Mouse (Mus musculus) MEL (cell line): Measurements from ENCODE around the gene Cdk5rap1. TPM values are rescaled to one million over a fixed set of nuclear protein-coding genes. Genes with fewer than 3 reads are reported as not detected.
"Not testable (repeated sequence)": the region's sequence is repeated elsewhere in the genome, so short reads cannot be mapped to it uniquely, and the experiment has no call there.

ENCODE experiments used
- DNase-seq: peaks from one replicate; pipeline ENCODE4 v3.0.0; 2011; ENCODE audit warnings: low read depth, low spot score
- H3K27ac ChIP-seq: 2 replicates; pipeline ENCODE4 v1.5.1; 2012; ENCODE audit warnings: low read depth, mild to moderate bottlenecking, control low read depth, low read length, moderate library complexity; ENCODE audit not compliant: control insufficient read depth
- H3K27me3 ChIP-seq, 2 experiments: fragments of 150-350 bp in 1 of 2; sonication (generic) in 1 of 2; 2 replicates each; pipeline ENCODE4 v1.6.1; 2012; ENCODE audit warnings: low read length in 2 of 2, mild to moderate bottlenecking in 2 of 2, improper control_type of control experiment in 1 of 2, moderate library complexity in 1 of 2; ENCODE audit not compliant: insufficient read depth in 2 of 2, control insufficient read depth in 1 of 2
- H3K36me3 ChIP-seq, 2 experiments: 2 replicates each; pipeline ENCODE4 v1.6.1; 2012 to 2014; ENCODE audit warnings: low read length in 2 of 2, improper control_type of control experiment in 1 of 2, inconsistent platforms in 1 of 2, mild to moderate bottlenecking in 1 of 2; ENCODE audit not compliant: insufficient read depth in 2 of 2, control insufficient read depth in 1 of 2
- H3K4me1 ChIP-seq, 2 experiments: fragments of 150-350 bp in 1 of 2; sonication (generic) in 1 of 2; 2 replicates each; pipeline ENCODE4 v1.6.1; 2012; ENCODE audit warnings: low read length in 2 of 2, improper control_type of control experiment in 1 of 2, mild to moderate bottlenecking in 1 of 2; ENCODE audit not compliant: insufficient read depth in 2 of 2, control insufficient read depth in 1 of 2
- H3K4me3 ChIP-seq, 2 experiments: fragments of 150-350 bp in 1 of 2; sonication (generic) in 1 of 2; 2 replicates each; pipeline ENCODE4 v1.5.1; 2012; ENCODE audit warnings: low read depth in 2 of 2, low read length in 2 of 2, mild to moderate bottlenecking in 2 of 2, moderate library complexity in 2 of 2, control low read depth in 1 of 2, improper control_type of control experiment in 1 of 2; ENCODE audit not compliant: control insufficient read depth in 1 of 2, insufficient read depth in 1 of 2
- H3K79me2 ChIP-seq: 2 replicates; pipeline ENCODE4 v1.6.1; 2012; ENCODE audit warnings: mild to moderate bottlenecking, low read length, moderate library complexity; ENCODE audit not compliant: control insufficient read depth, poor library complexity, insufficient read depth
- H3K9ac ChIP-seq: 2 replicates; pipeline ENCODE4 v1.6.1; 2012; ENCODE audit warnings: low read depth, mild to moderate bottlenecking, control low read depth, low read length, moderate library complexity; ENCODE audit not compliant: control insufficient read depth, poor library complexity, severe bottlenecking
- H3K9me3 ChIP-seq: fragments of 150-350 bp; sonication (generic); replicated peaks from 2 replicates; pipeline ENCODE4 v1.6.1; 2012; ENCODE audit warnings: mild to moderate bottlenecking, low read length, improper control_type of control experiment, moderate library complexity; ENCODE audit not compliant: insufficient read depth
- NRF1 ChIP-seq: IDR thresholded peaks from 2 replicates; pipeline ENCODE4 v1.6.1; 2014; ENCODE audit warnings: low read depth, mild to moderate bottlenecking, inconsistent platforms, low read length, improper control_type of control experiment, moderate library complexity; ENCODE audit not compliant: poor library complexity, insufficient read depth, severe bottlenecking
- polyA plus RNA-seq, 2 experiments: library from polyadenylated mRNA; stranded (reverse) in 1 of 2; unstranded in 1 of 2; fragments of >175 nt in 1 of 2; fragments of >200 nt in 1 of 2; gene quantifications; 2 replicates each; pipeline versions ENCODE4 v1.2.1 to v1.2.4; 2012; ENCODE audit warnings: low replicate concordance in 2 of 2, low read depth in 1 of 2; ENCODE audit not compliant: insufficient read length in 2 of 2, insufficient read depth in 1 of 2, missing spikeins in 1 of 2
- total RNA-seq: library from RNA; depleted of rRNA; stranded (reverse); fragments of 300-350 nt; gene quantifications from 2 replicates; pipeline ENCODE4 v1.2.3, GENCODE M21; 2012; rRNA removed

The Cdk5rap1 gene
- total and polyA plus RNA-seq, 3 experiments = 13.1 to 14.1 TPM; not detected in 1

DNA sequence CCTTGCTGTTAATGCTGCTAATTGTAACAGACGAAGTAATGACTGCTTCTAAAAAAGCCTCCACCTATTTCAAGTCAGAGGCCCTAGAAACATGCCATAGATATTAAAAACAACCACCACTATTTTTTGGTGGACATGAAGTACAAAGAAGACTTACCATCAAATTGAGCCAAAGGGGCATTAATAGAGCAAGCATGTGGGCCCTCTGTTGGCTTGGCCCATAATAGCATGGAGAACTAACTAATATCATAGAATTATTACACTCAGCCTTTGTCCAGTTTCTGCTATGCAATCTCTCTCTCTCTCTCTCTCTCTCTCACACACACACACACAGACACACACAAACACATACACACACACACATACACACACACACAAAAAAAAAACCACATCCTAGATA lies 80.0 kb downstream of the Cdk5rap1 start:
- no peak overlapping the region for H3K4me3 ChIP-seq
- H3K79me2 ChIP-seq = no peaks in the 10 kb centered on the region
- no peak overlapping the region for H3K27ac ChIP-seq
- no peaks in the 10 kb centered on the region for H3K4me1 ChIP-seq
- no peaks in the 10 kb centered on the region for H3K9me3 ChIP-seq
- no peaks in the 10 kb centered on the region for H3K36me3 ChIP-seq
- DNase-seq = no peak
- H3K27me3 ChIP-seq = no peaks in the 10 kb centered on the region
- H3K9ac ChIP-seq = no peak overlapping the region
- TF ChIP-seq NRF1 = no peak
- TF ChIP-seq, all 39 proteins: peak for 0

DNA sequence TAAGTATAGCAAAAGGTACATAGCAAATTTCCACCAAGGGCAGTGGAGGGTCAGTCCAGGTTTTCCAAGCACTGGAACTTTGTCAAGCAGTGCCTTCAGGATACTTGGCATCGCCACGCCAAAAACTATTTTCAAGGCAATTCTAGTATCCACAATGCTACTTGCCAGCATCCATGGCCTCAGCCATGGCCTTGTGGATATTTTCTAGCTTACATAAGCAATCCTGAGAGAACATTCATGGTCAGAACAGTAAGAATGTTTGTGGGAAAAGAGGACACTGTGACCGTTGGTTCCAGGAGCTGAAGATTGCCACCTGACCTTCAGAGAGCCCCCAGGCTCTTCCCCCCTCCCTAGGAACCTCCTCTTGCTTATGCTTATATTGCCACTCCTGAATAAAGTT lies 80.9 kb downstream of the Cdk5rap1 start:
- not testable (repeated sequence) for H3K27me3 ChIP-seq, H3K4me3 ChIP-seq, H3K9ac ChIP-seq, H3K9me3 ChIP-seq, DNase-seq, H3K27ac ChIP-seq, H3K4me1 ChIP-seq, H3K79me2 ChIP-seq, H3K36me3 ChIP-seq

Other genes with a start within 250 kb of the Cdk5rap1 start
- gene Bpifa3, start 242.7 kb downstream of the Cdk5rap1 start, total RNA-seq = not detected in 2 replicates
- gene Bpifa3, start 242.7 kb downstream of the Cdk5rap1 start, polyA plus RNA-seq = not detected
- not detected in 2 replicates for gene Bpifa1, start 230.1 kb downstream of the Cdk5rap1 start, total RNA-seq
- gene Bpifa1, start 230.1 kb downstream of the Cdk5rap1 start, polyA plus RNA-seq = not detected
- gene Bpifa5, start 210.4 kb downstream of the Cdk5rap1 start, total RNA-seq = not detected in 2 replicates
- gene Bpifa5, start 210.4 kb downstream of the Cdk5rap1 start, polyA plus RNA-seq = not detected
- not detected in 2 replicates for gene Bpifb1, start 182.2 kb downstream of the Cdk5rap1 start, total RNA-seq
- gene Bpifb1, start 182.2 kb downstream of the Cdk5rap1 start, polyA plus RNA-seq = not detected
- gene Bpifb5, start 149.3 kb downstream of the Cdk5rap1 start, total RNA-seq = not detected in 2 replicates
- gene Bpifb5, start 149.3 kb downstream of the Cdk5rap1 start, polyA plus RNA-seq = not detected
- gene Bpifb9a, start 115.2 kb downstream of the Cdk5rap1 start, total RNA-seq = not detected in 2 replicates
- not detected for gene Bpifb9a, start 115.2 kb downstream of the Cdk5rap1 start, polyA plus RNA-seq
- gene Bpifb9b, start 65.8 kb downstream of the Cdk5rap1 start, total RNA-seq = not detected in 2 replicates
- gene Bpifb9b, start 65.8 kb downstream of the Cdk5rap1 start, polyA plus RNA-seq = not detected
- 2.7 and 3.0 TPM in 2 replicates for gene Snta1, start 35.1 kb upstream of the Cdk5rap1 start, total RNA-seq
- 1 to 10 TPM in 1 of 2 experiments, not detected in 1; 6.7 TPM for gene Snta1, start 35.1 kb upstream of the Cdk5rap1 start, polyA plus RNA-seq
- 5.9 and 8.9 TPM in 2 replicates for gene Cbfa2t2, start 63.5 kb upstream of the Cdk5rap1 start, total RNA-seq
- gene Cbfa2t2, start 63.5 kb upstream of the Cdk5rap1 start, polyA plus RNA-seq = 10 to 100 TPM in 1 of 2 experiments, not detected in 1; 23.1 TPM
- gene 1700003F12Rik, start 174.1 kb upstream of the Cdk5rap1 start, total RNA-seq = 0.26 and 0.42 TPM in 2 replicates
- gene 1700003F12Rik, start 174.1 kb upstream of the Cdk5rap1 start, polyA plus RNA-seq = under 1 TPM in 1 of 2 experiments, not detected in 1; 0.72 TPM
- 0.13 and 0.35 TPM in 2 replicates for gene Actl10, start 178.8 kb upstream of the Cdk5rap1 start, total RNA-seq
- gene Actl10, start 178.8 kb upstream of the Cdk5rap1 start, polyA plus RNA-seq = under 1 TPM in 1 of 2 experiments, not detected in 1; 0.79 TPM
- 3.8 and 4.0 TPM in 2 replicates for gene Necab3, start 185.9 kb upstream of the Cdk5rap1 start, total RNA-seq
- 10 to 100 TPM in 1 of 2 experiments, not detected in 1; 12.1 TPM for gene Necab3, start 185.9 kb upstream of the Cdk5rap1 start, polyA plus RNA-seq
- gene E2f1, start 196.9 kb upstream of the Cdk5rap1 start, total RNA-seq = 14.8 and 17.4 TPM in 2 replicates
- gene E2f1, start 196.9 kb upstream of the Cdk5rap1 start, polyA plus RNA-seq = 10 to 100 TPM in 1 of 2 experiments, not detected in 1; 41.6 TPM
- 5.9 and 6.8 TPM in 2 replicates for gene Pxmp4, start 230.7 kb upstream of the Cdk5rap1 start, total RNA-seq
- 10 to 100 TPM in 1 of 2 experiments, not detected in 1; 12.2 TPM for gene Pxmp4, start 230.7 kb upstream of the Cdk5rap1 start, polyA plus RNA-seq
- gene Zfp341, start 240.3 kb upstream of the Cdk5rap1 start, total RNA-seq = 2.0 TPM in 2 replicates
- gene Zfp341, start 240.3 kb upstream of the Cdk5rap1 start, polyA plus RNA-seq = 1 to 10 TPM in 1 of 2 experiments, not detected in 1; 6.3 TPM
- not detected in 2 replicates for gene 4930519P11Rik, start 240.4 kb upstream of the Cdk5rap1 start, total RNA-seq
- gene 4930519P11Rik, start 240.4 kb upstream of the Cdk5rap1 start, polyA plus RNA-seq = under 1 TPM in 1 of 2 experiments, not detected in 1; 0.22 TPM